ENCODE assay signal across 32 mouse cellular contexts in genomic region chr6:55169818-55170217, GRCm38 (mm10). TPM values are rescaled to one million over a fixed set of nuclear protein-coding genes. Genes with fewer than 3 reads are reported as not detected.
"Had no signal": no experiment of that assay in that cellular context is flagged by ENCODE, and none has a peak within 500 bp of the region (broad histone marks: within the 10 kb centered on the region; RNA-seq: fewer than 3 reads in every experiment).

No protein-coding gene starts in this region.

- H3K4me3 ChIP-seq: gastrocnemius, adult 2 months; heart, embryonic 10.5 days; heart, embryonic 12.5 days; hindbrain, embryonic 10.5 days; hindbrain, embryonic 12.5 days; intestine, embryonic 15.5 days; layer of hippocampus, adult 2 months; left cerebral cortex, adult 2 months; limb, embryonic 10.5 days; limb, embryonic 12.5 days; liver, embryonic 13.5 days had no signal

- ATAC-seq: hindbrain, embryonic 16.5 days; inflammation-experienced regulatory T-cells, adult 6 months; intestine, embryonic 15.5 days; intestine, postnatal 0 days had no signal

- H3K4me1 ChIP-seq: heart, embryonic 10.5 days; heart, embryonic 12.5 days; hindbrain, embryonic 12.5 days had no signal

- H3K9me3 ChIP-seq: heart, embryonic 10.5 days; heart, embryonic 12.5 days; hindbrain, embryonic 10.5 days; hindbrain, embryonic 12.5 days; intestine, embryonic 15.5 days; limb, embryonic 10.5 days; limb, embryonic 12.5 days; liver, embryonic 13.5 days had no signal

- H3K36me3 ChIP-seq: heart, embryonic 10.5 days; heart, embryonic 12.5 days; hindbrain, embryonic 10.5 days; hindbrain, embryonic 12.5 days; intestine, embryonic 15.5 days; limb, embryonic 10.5 days; limb, embryonic 12.5 days; liver, embryonic 13.5 days had no signal

- H3K27me3 ChIP-seq: intestine, embryonic 15.5 days; limb, embryonic 12.5 days had no signal

- H3K27ac ChIP-seq: gastrocnemius, adult 2 months; heart, embryonic 10.5 days; hindbrain, embryonic 10.5 days; hindbrain, embryonic 12.5 days; hindbrain, embryonic 14.5 days; intestine, embryonic 15.5 days; layer of hippocampus, adult 2 months; left cerebral cortex, adult 2 months; limb, embryonic 10.5 days; limb, embryonic 12.5 days; liver, embryonic 13.5 days had no signal

- H3K9ac ChIP-seq: heart, embryonic 12.5 days; hindbrain, embryonic 12.5 days; hindbrain, embryonic 14.5 days; intestine, embryonic 15.5 days; limb, embryonic 12.5 days; liver, embryonic 13.5 days had no signal

- DNase-seq: gastrocnemius, adult 2 months; gastrocnemius, postnatal 10 days; gastrocnemius, postnatal 25 days; heart, adult 18-20 months; heart, postnatal 10 days; heart, postnatal 4 days; kidney, adult 18-20 months; kidney, adult 8-10 months; kidney, postnatal 10 days; kidney, postnatal 25 days; kidney, postnatal 4 days; liver; liver, embryonic 13.5 days had no signal

- H3K4me2 ChIP-seq: heart, embryonic 12.5 days; hindbrain, embryonic 12.5 days; hindbrain, embryonic 14.5 days; intestine, embryonic 15.5 days; limb, embryonic 12.5 days; liver, embryonic 11.5 days; liver, embryonic 13.5 days had no signal

RNA-seq across cellular contexts. Expression of gene Inmt, which starts 5.0 kb away (rescaled TPM):
- total RNA-seq: gastrocnemius, postnatal 4 days; granulocyte monocyte progenitor cell, adult 5-6 weeks; heart, postnatal 10 days; heart, postnatal 4 days; left cerebral cortex, postnatal 14 days had no signal
- polyA plus RNA-seq: heart, embryonic 12.5 days; heart, embryonic 16.5 days; hindbrain, embryonic 12.5 days; hindbrain, embryonic 14.5 days; hindbrain, embryonic 16.5 days; inflammation-experienced regulatory T-cells, adult 6 months; limb, embryonic 12.5 days had no signal

RNA-seq across cellular contexts. Expression of gene Mindy4, which starts 33.4 kb away (rescaled TPM):
- polyA plus RNA-seq: inflammation-experienced regulatory T-cells, adult 6 months had no signal

RNA-seq across cellular contexts. Expression of gene Crhr2, which starts 37.0 kb away (rescaled TPM):
- total RNA-seq: granulocyte monocyte progenitor cell, adult 5-6 weeks had no signal
- polyA plus RNA-seq: inflammation-experienced regulatory T-cells, adult 6 months; kidney, embryonic 14.5 days; limb, embryonic 12.5 days had no signal
